Mouse (Mus musculus) right cerebral cortex, adult 2 months (tissue): Measurements from ENCODE around the gene Frk.
A peak's percentile ranks its signal among the peaks of the same experiment; 100 is the strongest.
"Not testable (repeated sequence)": the region's sequence is repeated elsewhere in the genome, so short reads cannot be mapped to it uniquely, and the experiment has no call there.

ENCODE experiments used
- DNase-seq, 2 experiments: peaks; one replicate each; pipeline ENCODE4 v3.0.0; 2021 to 2022; ENCODE audit warnings: low spot score in 2 of 2

The Frk gene

GRCm38 (mm10) chr10:34617216-34617615, 134.0 kb downstream of the Frk start:
- peak; percentile 17 to 45 for DNase-seq

- no peak for DNase-seq
Observed at GRCm38 (mm10) chr10:34618490-34618889, 135.3 kb downstream of the Frk start.

- not testable (repeated sequence) for DNase-seq
Observed at GRCm38 (mm10) chr10:34620540-34620939, 137.3 kb downstream of the Frk start.

- no peak for DNase-seq
Observed at GRCm38 (mm10) chr10:34638245-34638644, 155.0 kb downstream of the Frk start.
